Mouse (Mus musculus): ENCODE results near the gene Moxd2.

Moxd2 gene

GRCm38 (mm10) chr6:40887394-40887793 is at the start of gene Moxd2:
TSS of gene Moxd2 (minus strand) at chr6:40887494.
- no peak for DNase-seq

GRCm38 (mm10) chr6:40919954-40920353 is 32.7 kb upstream of the Moxd2 start:
- DNase-seq = no peak

- DNase-seq = no peak
Measured at GRCm38 (mm10) chr6:40900287-40900686, 13.0 kb upstream of the Moxd2 start, which contains the start of gene Prss58. TSS of gene Prss58 (minus strand) at chr6:40900387.

GRCm38 (mm10) chr6:40894716-40895115 is 7.4 kb upstream of the Moxd2 start:
- no peak for DNase-seq

GRCm38 (mm10) chr6:40893577-40893976 is 6.3 kb upstream of the Moxd2 start:
- no peak for DNase-seq

GRCm38 (mm10) chr6:40891754-40892153 is 4.5 kb upstream of the Moxd2 start:
- no peak for DNase-seq

GRCm38 (mm10) chr6:40890973-40891372 is 3.7 kb upstream of the Moxd2 start:
- no peak for DNase-seq

- no peak for DNase-seq
Measured at GRCm38 (mm10) chr6:40845283-40845682, 42.0 kb downstream of the Moxd2 start.

Measured in heart, adult 11 months (tissue).